Mouse (Mus musculus) bone marrow macrophage, adult 2 months (primary cell): ENCODE measurements at regions not wholly inside any gene's neighbourhood (a gene's known extent, or its start where the extent isn't known, plus 50 kb on each side); places are given as distances from the start of the nearest gene placed in this dataset.
"Not testable (repeated sequence)": the region's sequence is repeated elsewhere in the genome, so short reads cannot be mapped to it uniquely, and the experiment has no call there.

Source experiments
- CTCF ChIP-seq: IDR thresholded peaks from 2 replicates; pipeline ENCODE4 v1.5.1; 2012; ENCODE audit warnings: low read depth, mild to moderate bottlenecking, low read length, moderate library complexity
- POLR2A ChIP-seq: IDR thresholded peaks from 2 replicates; pipeline ENCODE4 v1.6.1; 2012; ENCODE audit warnings: mild to moderate bottlenecking, low read depth, low read length, borderline replicate concordance

GRCm38 (mm10) chr14:53776717-53777116, 477.2 kb downstream of the Dad1 start:
- peak; percentile 30; the same call in 1 of the 2 replicates for TF ChIP-seq CTCF
- TF ChIP-seq POLR2A, result not testable (repeated sequence)
